Mouse (Mus musculus) urinary bladder, adult 18-20 months (tissue): ENCODE data around the gene Nkain4.

ENCODE experiments used
- DNase-seq, 2 experiments: peaks; one replicate each; pipeline ENCODE4 v3.0.0; 2022; ENCODE audit warnings: low spot score in 2 of 2, mixed read lengths in 2 of 2

Gene Nkain4

DNA sequence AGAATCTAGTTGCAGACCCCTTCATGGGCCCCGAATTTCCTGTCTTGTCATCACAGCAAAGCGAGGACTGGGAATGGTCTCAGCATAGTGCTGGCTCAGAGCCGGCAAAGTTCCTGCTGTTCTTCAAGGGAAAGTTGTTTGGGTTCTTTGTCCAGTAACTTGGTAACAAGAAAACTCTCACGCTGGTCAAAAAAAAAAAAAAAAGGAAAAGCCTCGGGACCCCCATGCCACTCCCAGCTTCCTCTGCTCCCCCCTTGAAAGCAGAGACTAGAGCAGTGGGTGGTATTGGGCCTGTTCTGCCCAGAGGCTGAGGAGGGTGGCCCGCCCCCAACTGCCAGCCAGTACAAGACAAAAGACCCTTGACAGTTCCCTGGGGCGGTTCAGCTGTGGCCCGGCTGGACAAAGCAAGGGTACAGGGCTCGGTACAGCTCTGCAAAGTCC lies 1.7 kb downstream of the Nkain4 start:
- DNase-seq, result no peak

GRCm38 (mm10) chr2:180949947-180950346 lies 4.6 kb downstream of the Nkain4 start:
- no peak for DNase-seq

- DNase-seq, result no peak
Measured at GRCm38 (mm10) chr2:180941869-180942268, 12.6 kb downstream of the Nkain4 start.

GRCm38 (mm10) chr2:180940187-180940586 lies 14.3 kb downstream of the Nkain4 start:
- no peak for DNase-seq

GRCm38 (mm10) chr2:180932418-180932817 lies 22.1 kb downstream of the Nkain4 start:
- DNase-seq, result no peak

DNA sequence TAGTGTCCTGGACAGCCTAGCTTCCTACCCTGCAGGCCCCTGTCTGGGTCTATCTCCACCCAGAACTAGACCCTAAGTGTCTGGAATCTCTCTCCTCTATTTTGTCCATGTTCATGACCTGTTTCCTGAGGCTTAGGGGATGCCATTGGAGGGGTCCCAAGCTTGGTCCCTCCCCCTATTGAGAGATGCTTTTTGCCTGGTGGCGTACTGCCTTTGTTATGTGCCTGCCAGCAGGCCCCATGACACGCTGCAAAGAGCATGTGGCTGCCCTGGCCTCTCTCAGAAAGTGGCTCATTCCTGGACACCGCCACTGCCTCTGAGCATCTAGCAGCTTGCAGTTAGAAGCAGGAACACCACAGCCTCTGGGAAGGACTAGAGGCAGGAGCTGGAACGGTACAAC lies 25.8 kb downstream of the Nkain4 start, which contains the start of gene Birc7:
Birc7 (plus strand) TSS at position 301 of the 400 bp plus-strand sequence.
- DNase-seq, result no peak

- peak; percentile 49 to 56 for DNase-seq
Measured at GRCm38 (mm10) chr2:180925176-180925575, 29.3 kb downstream of the Nkain4 start.

DNA sequence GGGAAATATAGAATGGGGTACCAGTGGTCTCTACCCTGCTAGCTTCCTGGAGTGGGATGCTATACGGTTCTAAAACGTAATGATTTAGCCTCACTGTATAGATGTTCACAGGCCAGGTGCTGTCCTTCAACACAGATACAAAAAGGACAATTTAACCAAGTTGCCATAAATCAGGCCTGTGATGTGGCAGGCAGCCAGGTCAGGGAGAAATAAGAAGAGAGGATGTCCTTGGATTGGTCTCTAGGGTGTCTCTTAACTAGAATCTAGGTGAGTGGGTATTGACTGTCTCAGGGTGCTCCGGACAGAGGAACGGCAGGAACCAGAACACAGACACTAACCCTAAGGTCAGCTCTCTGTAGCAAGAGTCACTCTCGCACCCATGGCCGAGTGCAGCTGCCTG lies 31.8 kb downstream of the Nkain4 start:
- no peak for DNase-seq

GRCm38 (mm10) chr2:180920810-180921400 lies 33.6 kb downstream of the Nkain4 start, which contains the start of gene Ythdf1:
Gene Ythdf1, minus strand, starts transcription at chr2:180920949.
- DNase-seq, result peak; percentile 98 to 100

DNA sequence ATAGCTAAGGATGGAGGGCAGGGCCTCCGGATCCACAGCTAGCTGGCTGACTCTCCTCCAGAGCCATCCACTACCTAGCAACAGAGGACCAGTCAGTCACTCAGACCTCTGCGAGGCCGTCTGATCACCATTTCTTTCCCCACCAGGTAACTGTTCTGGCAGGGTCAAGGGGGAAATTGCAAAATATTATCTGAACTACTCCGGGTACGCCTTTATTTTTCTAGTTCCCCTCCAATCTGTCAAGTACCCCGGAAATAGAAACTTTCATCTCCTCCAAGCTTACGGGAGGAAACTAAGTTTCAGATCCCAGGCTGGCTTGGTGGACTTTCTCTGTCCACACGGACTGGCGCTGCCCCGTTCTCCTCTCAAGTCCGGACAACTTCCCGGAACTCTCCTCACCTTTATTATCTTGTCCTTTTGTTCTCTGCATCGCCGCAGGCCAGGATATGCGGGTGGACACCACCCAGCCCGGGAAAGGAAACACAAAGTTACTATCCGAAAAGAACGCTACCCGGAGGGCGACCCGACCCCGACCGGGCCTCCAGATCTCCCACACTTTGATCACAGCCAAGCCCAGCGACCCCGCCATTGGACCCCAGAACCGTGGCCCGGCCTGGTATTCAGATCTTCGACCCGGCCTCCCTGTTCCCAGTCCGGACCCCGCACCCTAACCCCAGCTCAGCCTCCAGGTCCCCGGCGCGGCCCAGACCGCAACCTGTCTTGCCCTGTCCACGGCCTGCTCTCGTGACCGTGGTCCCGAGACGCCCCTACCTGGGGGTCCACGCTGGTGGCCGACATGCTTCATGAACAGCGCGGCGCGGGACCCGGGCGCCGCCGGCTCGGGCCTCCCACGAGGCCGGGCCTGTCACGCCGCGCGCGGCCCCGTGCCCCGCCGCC lies 34.3 kb downstream of the Nkain4 start:
- DNase-seq, result peak; percentile 12 to 43

GRCm38 (mm10) chr2:180915886-180916433 lies 38.5 kb downstream of the Nkain4 start:
- no peak for DNase-seq

GRCm38 (mm10) chr2:180910928-180911327 lies 43.6 kb downstream of the Nkain4 start:
- no peak for DNase-seq

DNA sequence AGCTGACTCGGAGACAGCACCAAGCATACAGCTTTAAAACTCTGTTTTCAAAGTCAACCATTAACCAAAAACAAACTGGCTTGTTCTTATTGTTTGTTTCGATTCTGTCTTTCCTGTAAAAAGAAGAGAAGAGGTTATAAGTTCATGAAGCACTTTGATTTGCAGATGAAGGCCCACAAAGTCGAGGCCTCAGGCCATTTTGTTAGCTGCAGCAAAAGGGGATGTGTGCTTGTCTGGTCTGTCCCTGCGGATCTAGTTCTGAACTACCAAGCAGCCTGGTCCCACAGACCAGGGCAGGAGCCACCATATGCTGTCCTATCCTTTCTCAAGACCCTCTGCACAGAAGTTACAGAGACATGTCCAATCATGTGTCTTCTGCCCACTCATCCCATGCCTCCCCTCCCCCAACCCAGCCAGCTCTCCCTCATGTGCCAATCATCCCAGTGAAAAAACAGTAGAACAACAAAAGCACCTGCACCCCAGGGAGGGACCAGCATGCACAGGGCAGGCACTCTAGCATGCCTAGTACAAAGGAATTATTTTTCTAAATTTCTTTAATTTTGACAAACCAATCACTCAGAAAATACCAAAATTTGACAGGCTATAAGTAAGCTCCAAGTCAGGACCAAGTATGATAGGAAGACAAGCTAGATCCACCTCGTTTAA lies 48.8 kb downstream of the Nkain4 start:
- DNase-seq, result no peak

GRCm38 (mm10) chr2:180904435-180905208 lies 49.9 kb downstream of the Nkain4 start:
- DNase-seq, result no peak

DNA sequence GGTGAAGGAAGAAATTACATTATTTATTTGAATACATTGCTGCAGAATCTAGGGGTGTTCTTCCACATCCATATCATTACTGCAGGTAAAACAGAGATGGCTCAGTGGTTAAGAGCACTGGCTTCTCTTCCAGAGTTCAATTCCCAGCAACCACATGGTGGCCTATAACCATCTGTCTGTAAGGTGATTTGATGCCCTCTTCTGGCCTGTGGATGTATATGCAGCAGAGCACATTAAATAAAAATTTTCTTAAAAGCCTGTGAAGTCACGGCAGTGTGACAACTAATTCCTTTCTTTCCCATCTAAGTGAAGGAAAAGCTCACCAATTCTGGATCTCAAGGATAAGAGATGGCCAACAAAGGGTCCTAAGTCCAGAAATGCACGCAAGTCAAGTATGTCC lies 52.4 kb downstream of the Nkain4 start:
- no peak for DNase-seq

GRCm38 (mm10) chr2:180897857-180898256 lies 56.6 kb downstream of the Nkain4 start:
- DNase-seq, result no peak

DNA sequence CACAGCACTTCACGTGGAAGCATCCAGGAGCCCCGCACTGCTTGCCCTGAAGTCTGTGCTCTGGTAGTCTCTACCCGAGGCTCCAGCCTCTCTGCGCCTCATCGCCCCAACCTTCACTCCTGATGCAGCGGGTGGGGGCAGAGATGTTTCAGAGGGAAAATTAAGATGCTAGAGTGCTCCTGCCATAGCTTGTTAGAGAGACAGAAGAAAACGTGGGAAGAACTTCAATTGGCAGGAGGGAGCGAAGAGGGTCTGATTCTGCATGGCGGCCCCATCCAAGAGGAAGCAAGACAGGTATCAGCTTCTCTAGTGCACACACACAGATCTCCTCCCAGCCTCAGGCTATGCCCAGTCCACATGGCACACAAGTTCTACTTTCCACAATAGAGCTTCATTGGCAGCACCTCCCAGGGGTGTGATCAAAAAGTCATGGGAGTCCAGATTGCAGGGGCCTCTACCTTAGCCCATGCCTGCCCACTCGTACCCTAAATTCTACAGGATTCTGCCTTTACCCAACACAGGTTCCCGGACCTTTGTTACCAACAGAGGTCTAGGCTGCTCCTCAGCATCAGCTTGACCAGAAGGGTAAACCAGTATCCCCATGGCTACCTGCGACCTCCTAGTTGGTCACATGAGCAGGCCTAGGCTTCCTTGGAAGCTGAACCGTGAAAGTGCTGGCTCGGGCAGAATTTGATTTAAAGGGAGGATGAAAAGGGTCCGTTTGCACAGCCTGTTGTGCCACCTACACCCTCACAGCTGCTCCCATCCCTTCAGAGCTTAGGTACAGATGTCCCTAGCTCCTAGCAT lies 57.5 kb downstream of the Nkain4 start:
- no peak for DNase-seq

DNA sequence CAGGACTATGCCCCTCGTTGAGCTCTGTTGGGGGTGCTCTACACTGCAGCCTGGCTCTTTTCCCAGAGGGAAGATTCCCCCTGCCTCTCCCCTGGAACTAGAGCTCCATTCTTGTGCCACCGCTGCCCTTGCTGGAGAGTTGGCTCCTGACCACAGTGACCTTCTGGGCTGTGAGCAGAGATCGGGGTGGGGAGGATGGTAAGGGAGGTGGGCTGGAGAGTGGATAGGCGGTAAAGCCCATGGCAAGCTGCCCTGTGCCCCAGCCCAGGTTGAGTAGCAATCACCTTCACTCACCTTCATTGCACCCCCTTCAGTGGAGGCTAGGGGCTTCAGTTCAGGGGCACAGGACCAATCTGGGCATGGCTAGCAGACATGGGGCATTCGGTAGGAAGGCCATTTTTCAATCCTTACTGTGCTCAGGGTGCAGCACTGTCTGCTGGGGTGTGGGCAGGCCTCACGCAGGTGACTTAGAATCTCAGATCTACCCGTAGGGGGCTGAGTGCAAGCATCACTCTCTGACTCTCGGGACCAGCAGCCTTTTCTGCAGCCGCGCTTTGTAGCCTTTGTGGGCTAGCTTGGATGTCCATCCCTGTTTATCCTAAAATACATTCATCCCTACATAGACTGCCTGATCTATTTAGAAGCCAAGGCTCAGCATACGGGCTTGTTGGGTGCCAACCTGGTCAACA lies 58.5 kb downstream of the Nkain4 start:
- no peak for DNase-seq

DNA sequence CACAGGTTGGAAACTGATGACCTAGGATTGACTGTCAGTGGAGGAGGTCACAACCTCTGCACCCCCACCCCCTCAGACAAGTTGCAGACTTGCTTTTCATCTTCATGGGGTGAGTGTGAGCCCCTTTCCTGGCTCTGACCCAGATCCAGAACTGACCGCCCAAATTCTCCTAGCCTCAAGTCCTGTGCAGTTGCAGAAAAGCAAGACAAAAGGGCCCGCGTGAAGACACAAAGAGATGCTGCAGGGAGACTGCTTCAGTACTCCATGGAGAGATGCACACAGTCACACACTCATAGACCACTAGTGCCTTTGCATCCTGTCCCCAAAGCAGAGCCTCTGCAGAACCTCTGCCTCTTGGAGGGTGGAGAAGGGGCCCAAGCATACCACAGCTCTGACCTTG lies 59.2 kb downstream of the Nkain4 start:
- DNase-seq, result no peak

DNA sequence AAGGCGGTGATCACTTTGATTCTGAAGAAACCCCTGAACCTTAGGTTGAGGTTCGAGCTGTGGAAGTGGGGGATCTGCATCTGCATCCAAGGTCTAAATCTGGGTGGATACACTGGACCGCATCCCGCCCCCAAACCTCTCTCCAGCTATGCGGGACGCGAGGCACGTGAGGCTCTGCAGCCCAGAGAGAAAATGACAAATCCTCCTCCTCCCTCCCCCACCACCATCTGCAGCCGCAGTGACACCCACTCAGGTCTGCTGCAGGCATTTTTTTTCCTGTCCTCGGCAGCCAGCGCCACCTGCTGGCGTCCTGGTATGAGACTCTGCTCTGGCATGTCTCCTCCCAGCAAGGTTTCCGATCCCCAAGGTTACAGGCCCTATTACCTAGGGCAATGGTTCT lies 59.8 kb downstream of the Nkain4 start:
- no peak for DNase-seq
